21 mouse cellular contexts compared by ENCODE assay signal in the genomic region with DNA sequence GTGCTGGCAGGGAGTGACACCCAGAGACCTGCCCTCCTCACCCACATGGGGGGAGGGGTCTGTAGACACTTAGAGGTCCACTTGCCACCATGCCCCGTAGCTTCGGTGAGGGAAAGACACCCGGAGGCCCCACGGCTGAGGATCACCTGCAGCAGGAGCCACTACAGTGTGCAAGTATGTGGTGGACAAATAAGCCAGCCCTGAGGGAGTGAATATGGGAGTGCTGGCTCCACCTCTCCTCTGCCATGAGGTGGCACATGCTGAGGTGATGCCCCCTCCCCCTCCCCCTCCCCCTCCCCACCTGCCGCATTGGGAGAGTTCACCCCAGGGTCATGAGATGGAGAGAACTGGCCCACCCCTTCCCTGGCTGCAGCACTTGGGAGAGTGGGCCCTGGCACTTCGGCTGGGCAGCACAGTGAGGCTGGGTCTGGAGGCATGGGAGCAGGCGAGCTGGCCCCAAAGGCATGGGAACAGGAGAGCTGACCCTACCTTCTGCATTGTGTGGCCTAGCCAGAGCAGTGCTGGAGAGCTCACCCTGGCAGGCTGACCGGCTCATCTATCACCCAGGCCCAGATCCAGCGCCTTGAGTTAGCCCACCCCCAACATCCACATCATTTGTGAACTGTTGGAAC. TPM values are rescaled to one million over a fixed set of nuclear protein-coding genes. Genes with fewer than 3 reads are reported as not detected.
DNase-seq lines count a peak whose midpoint lies in the region; ATAC-seq and TF ChIP-seq lines count a peak whose summit lies in the region.
"Had no signal": no experiment of that assay in that cellular context is flagged by ENCODE, and none has a peak within 500 bp of the region (broad histone marks: within the 10 kb centered on the region; RNA-seq: fewer than 3 reads in every experiment).

No protein-coding gene starts in this region.

- ATAC-seq in embryonic facial prominence, embryonic 13.5 days (ENCODE audit: insufficient number of reproducible peaks, insufficient read depth, low FRiP score, low TSS enrichment, low read depth) = peak; percentile 59; the same call in 1 of the 2 replicates
- 0 out of 2 replicates have a peak, but pooled peaks have one; percentile 36 for ATAC-seq in kidney, embryonic 15.5 days (replicated peaks; ENCODE audit: low FRiP score)
- peak; percentile 74 for ATAC-seq in lung, embryonic 14.5 days (ENCODE audit: insufficient read depth)
- ATAC-seq in midbrain, embryonic 13.5 days = 0 out of 2 replicates have a peak, but pooled peaks have one; percentile 53
- no peak for ATAC-seq in midbrain, embryonic 11.5 days (ENCODE audit: low FRiP score)
- ATAC-seq: CD4-positive, CD25-positive, alpha-beta regulatory T cell, adult 4 months; forebrain, embryonic 15.5 days had no signal

- H3K27me3 ChIP-seq in embryonic facial prominence, embryonic 13.5 days = no peaks in the 10 kb centered on the region
- no peaks in the 10 kb centered on the region for H3K27me3 ChIP-seq in embryonic facial prominence, embryonic 10.5 days (replicated peaks; ENCODE audit: low read depth, poor library complexity, severe bottlenecking)
- no peaks in the 10 kb centered on the region for H3K27me3 ChIP-seq in kidney, embryonic 15.5 days
- no peaks in the 10 kb centered on the region for H3K27me3 ChIP-seq in lung, embryonic 14.5 days (ENCODE audit: insufficient read depth, low read length)
- H3K27me3 ChIP-seq in midbrain, embryonic 13.5 days = no peaks in the 10 kb centered on the region
- H3K27me3 ChIP-seq in midbrain, embryonic 11.5 days (ENCODE audit: control insufficient read depth, insufficient read depth, low read length) = no peaks in the 10 kb centered on the region
- H3K27me3 ChIP-seq: forebrain, embryonic 15.5 days; hindbrain, embryonic 12.5 days had no signal

- no peak for DNase-seq in embryonic facial prominence, embryonic 10.5 days (ENCODE audit: low spot score)
- no peak for DNase-seq in kidney, adult 8-10 months
- peak; percentile 5 for DNase-seq in lung, embryonic 14.5 days
- no peak for DNase-seq in lung, adult 18-20 months
- no peak for DNase-seq in midbrain, embryonic 11.5 days (ENCODE audit: low spot score, missing footprints)
- DNase-seq: adrenal gland, adult 8-10 months; adrenal gland, postnatal 36 days; B cell, adult 2 months; cerebellum, adult 2 months; cerebellum, postnatal 10 days; gastrocnemius, postnatal 10 days; heart, adult 2 months; heart, postnatal 4 days had no signal

- H3K36me3 ChIP-seq in embryonic facial prominence, embryonic 13.5 days = no peaks in the 10 kb centered on the region
- H3K36me3 ChIP-seq in embryonic facial prominence, embryonic 10.5 days (replicated peaks) = no peaks in the 10 kb centered on the region
- H3K36me3 ChIP-seq in kidney, embryonic 15.5 days = no peaks in the 10 kb centered on the region
- H3K36me3 ChIP-seq in lung, embryonic 14.5 days (ENCODE audit: insufficient read depth) = no peaks in the 10 kb centered on the region
- no peaks in the 10 kb centered on the region for H3K36me3 ChIP-seq in midbrain, embryonic 13.5 days
- no peaks in the 10 kb centered on the region for H3K36me3 ChIP-seq in midbrain, embryonic 11.5 days (ENCODE audit: control insufficient read depth, insufficient read depth, low read length)
- H3K36me3 ChIP-seq: forebrain, embryonic 15.5 days; G1E; hindbrain, embryonic 12.5 days had no signal

- no peak overlapping the region for H3K27ac ChIP-seq in embryonic facial prominence, embryonic 13.5 days
- H3K27ac ChIP-seq in embryonic facial prominence, embryonic 10.5 days (replicated peaks) = no peak overlapping the region; the same call in 1 of the 2 replicates
- H3K27ac ChIP-seq in kidney, embryonic 15.5 days = no peak overlapping the region
- no peak overlapping the region for H3K27ac ChIP-seq in lung, embryonic 14.5 days (ENCODE audit: low read depth)
- H3K27ac ChIP-seq in midbrain, embryonic 13.5 days = no peak overlapping the region
- H3K27ac ChIP-seq in midbrain, embryonic 11.5 days (ENCODE audit: low read depth, low read length) = no peak overlapping the region
- H3K27ac ChIP-seq: forebrain, embryonic 15.5 days; heart, adult 2 months; hindbrain, embryonic 12.5 days had no signal

- TF ChIP-seq CTCF in lung, embryonic 14.5 days (IDR thresholded peaks at IDR 0.05; ENCODE audit: low read depth) = no peak

- H3K4me2 ChIP-seq in embryonic facial prominence, embryonic 13.5 days = no peak overlapping the region
- no peak overlapping the region for H3K4me2 ChIP-seq in kidney, embryonic 15.5 days
- no peak overlapping the region for H3K4me2 ChIP-seq in lung, embryonic 14.5 days
- H3K4me2 ChIP-seq in midbrain, embryonic 13.5 days (replicated peaks) = no peak overlapping the region
- no peak overlapping the region for H3K4me2 ChIP-seq in midbrain, embryonic 11.5 days
- H3K4me2 ChIP-seq: forebrain, embryonic 15.5 days; heart, embryonic 11.5 days; hindbrain, embryonic 12.5 days had no signal

- no peaks in the 10 kb centered on the region for H3K4me1 ChIP-seq in embryonic facial prominence, embryonic 13.5 days
- H3K4me1 ChIP-seq in embryonic facial prominence, embryonic 10.5 days = peaks cover 3% of the 10 kb centered on the region; the same call in 1 of the 2 replicates
- H3K4me1 ChIP-seq in kidney, embryonic 15.5 days = no peaks in the 10 kb centered on the region
- no peaks in the 10 kb centered on the region for H3K4me1 ChIP-seq in lung, embryonic 14.5 days (ENCODE audit: insufficient read depth)
- no peaks in the 10 kb centered on the region for H3K4me1 ChIP-seq in midbrain, embryonic 13.5 days (replicated peaks)
- no peaks in the 10 kb centered on the region for H3K4me1 ChIP-seq in midbrain, embryonic 11.5 days (ENCODE audit: control insufficient read depth, insufficient read depth, low read length)
- H3K4me1 ChIP-seq: forebrain, embryonic 15.5 days; hindbrain, embryonic 12.5 days had no signal

- no peak overlapping the region for H3K9ac ChIP-seq in embryonic facial prominence, embryonic 13.5 days
- no peak overlapping the region for H3K9ac ChIP-seq in kidney, embryonic 15.5 days
- H3K9ac ChIP-seq in lung, embryonic 14.5 days = no peak overlapping the region
- no peak overlapping the region for H3K9ac ChIP-seq in midbrain, embryonic 13.5 days (replicated peaks)
- no peak overlapping the region for H3K9ac ChIP-seq in midbrain, embryonic 11.5 days (ENCODE audit: low read length)
- H3K9ac ChIP-seq: forebrain, embryonic 15.5 days; hindbrain, embryonic 12.5 days had no signal

- 78% methylated on average over 9 of the region's 9 CpGs for WGBS in embryonic facial prominence, embryonic 13.5 days
- WGBS in embryonic facial prominence, embryonic 10.5 days = 80% methylated on average over 9 of the region's 9 CpGs
- WGBS in kidney, embryonic 15.5 days = 78% methylated on average over 8 of the region's 9 CpGs
- 52% methylated on average over 8 of the region's 9 CpGs for WGBS in lung, embryonic 14.5 days
- WGBS in midbrain, embryonic 13.5 days = 90% methylated on average over 8 of the region's 9 CpGs
- WGBS in midbrain, embryonic 11.5 days = 90% methylated on average over 8 of the region's 9 CpGs

- no peaks in the 10 kb centered on the region for H3K9me3 ChIP-seq in embryonic facial prominence, embryonic 13.5 days
- H3K9me3 ChIP-seq in embryonic facial prominence, embryonic 10.5 days = no peaks in the 10 kb centered on the region
- H3K9me3 ChIP-seq in kidney, embryonic 15.5 days (replicated peaks) = no peaks in the 10 kb centered on the region
- no peaks in the 10 kb centered on the region for H3K9me3 ChIP-seq in lung, embryonic 14.5 days (ENCODE audit: low read depth, low read length)
- H3K9me3 ChIP-seq in midbrain, embryonic 13.5 days = no peaks in the 10 kb centered on the region
- H3K9me3 ChIP-seq in midbrain, embryonic 11.5 days (ENCODE audit: control insufficient read depth, low read length) = no peaks in the 10 kb centered on the region
- H3K9me3 ChIP-seq: forebrain, embryonic 15.5 days; G1E; hindbrain, embryonic 12.5 days had no signal

- H3K4me3 ChIP-seq in embryonic facial prominence, embryonic 13.5 days = no peak overlapping the region
- H3K4me3 ChIP-seq in embryonic facial prominence, embryonic 10.5 days = no peak overlapping the region
- H3K4me3 ChIP-seq in kidney, embryonic 15.5 days (replicated peaks) = no peak overlapping the region
- H3K4me3 ChIP-seq in lung, embryonic 14.5 days (ENCODE audit: low read depth, low read length) = no peak overlapping the region
- no peak overlapping the region for H3K4me3 ChIP-seq in midbrain, embryonic 13.5 days (replicated peaks)
- no peak overlapping the region for H3K4me3 ChIP-seq in midbrain, embryonic 11.5 days (ENCODE audit: low read depth, low read length)
- H3K4me3 ChIP-seq: forebrain, embryonic 15.5 days; heart, adult 2 months; hindbrain, embryonic 12.5 days had no signal

RNA-seq across cellular contexts. Expression of a gene that starts 16.2 kb away (rescaled TPM):
- 0.23 and 0.37 TPM in 2 replicates for polyA plus RNA-seq in embryonic facial prominence, embryonic 13.5 days (2015; fragmentation: Nextera tagmentation; extraction: Ambion mirVana)
- 0.45 and 1.3 TPM in 2 replicates for polyA plus RNA-seq in embryonic facial prominence, embryonic 10.5 days (2016; fragmentation: Nextera tagmentation; extraction: Ambion mirVana)
- polyA plus RNA-seq in kidney, embryonic 15.5 days (2015; fragmentation: Nextera tagmentation; extraction: Ambion mirVana) = 31.9 TPM in 2 replicates
- polyA plus RNA-seq in lung, embryonic 14.5 days (2014; fragmentation: Nextera tagmentation; extraction: Ambion mirVana) = 4.4 and 5.7 TPM in 2 replicates
- not detected in 2 replicates for polyA plus RNA-seq in midbrain, embryonic 13.5 days (2015; fragmentation: Nextera tagmentation; extraction: Ambion mirVana)
- polyA plus RNA-seq in midbrain, embryonic 11.5 days (2014; fragmentation: Nextera tagmentation; extraction: Ambion mirVana) = not detected in 2 replicates
- polyA plus RNA-seq: CD4-positive, CD25-positive, alpha-beta regulatory T cell, adult 4 months; G1E; heart, embryonic 11.5 days had no signal
